Mouse (Mus musculus) neutrophil, adult 5-6 weeks (primary cell): Measurements from ENCODE around the gene Sipa1l3. TPM values are rescaled to one million over a fixed set of nuclear protein-coding genes. Genes with fewer than 3 reads are reported as not detected.

Experiments used
- ATAC-seq: fragments of 151-379, 151-347 bp; 2 replicates; pipeline ENCODE4 v1.8.0; 2017; ENCODE audit warnings: mild to moderate bottlenecking, moderate TSS enrichment; ENCODE audit not compliant: insufficient number of reproducible peaks, poor library complexity, low FRiP score, severe bottlenecking; ENCODE audit errors: extremely low read depth
- total RNA-seq: library from RNA; stranded (forward); fragments of 200-1000 nt; gene quantifications from 2 replicates; pipeline ENCODE4 v1.2.3, GENCODE M21; 2017

Gene Sipa1l3
- total RNA-seq, 1 experiment from 2014 or later, result 10.8 TPM

GRCm38 (mm10) chr7:29512729-29513128 lies 5.7 kb downstream of the Sipa1l3 start:
- no peak for ATAC-seq

DNA sequence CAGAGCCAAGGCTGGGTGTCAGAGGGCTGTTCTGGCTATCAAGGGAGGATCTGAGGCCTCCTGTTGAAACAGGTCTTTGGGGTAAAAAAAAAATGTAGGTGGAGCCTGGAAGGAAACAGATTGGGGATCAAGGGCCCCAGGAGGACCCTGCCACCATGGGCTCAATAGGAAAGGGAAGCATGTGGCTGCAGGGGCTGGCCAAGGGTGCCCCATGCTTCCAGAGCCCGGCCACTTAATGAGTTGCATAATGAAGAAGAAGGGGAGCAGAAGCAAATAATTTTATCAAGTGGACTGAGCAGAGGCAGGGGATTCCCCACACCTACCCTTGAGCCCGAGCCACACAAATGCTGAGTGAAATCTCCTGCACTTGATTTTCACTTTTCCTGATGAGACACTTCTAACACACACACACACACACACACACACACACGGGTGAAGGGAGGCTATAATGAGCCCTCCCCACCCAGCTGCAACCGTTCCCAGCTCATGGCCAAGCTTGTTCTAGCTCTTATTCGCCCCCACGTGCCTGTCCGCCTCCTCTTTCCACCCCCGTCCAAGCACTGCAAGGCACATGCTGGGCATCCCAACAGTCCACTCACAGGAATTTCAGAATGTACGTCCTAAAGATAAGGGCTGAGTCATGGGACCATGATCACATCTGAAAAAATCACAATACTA lies 6.7 kb downstream of the Sipa1l3 start:
- no peak for ATAC-seq

DNA sequence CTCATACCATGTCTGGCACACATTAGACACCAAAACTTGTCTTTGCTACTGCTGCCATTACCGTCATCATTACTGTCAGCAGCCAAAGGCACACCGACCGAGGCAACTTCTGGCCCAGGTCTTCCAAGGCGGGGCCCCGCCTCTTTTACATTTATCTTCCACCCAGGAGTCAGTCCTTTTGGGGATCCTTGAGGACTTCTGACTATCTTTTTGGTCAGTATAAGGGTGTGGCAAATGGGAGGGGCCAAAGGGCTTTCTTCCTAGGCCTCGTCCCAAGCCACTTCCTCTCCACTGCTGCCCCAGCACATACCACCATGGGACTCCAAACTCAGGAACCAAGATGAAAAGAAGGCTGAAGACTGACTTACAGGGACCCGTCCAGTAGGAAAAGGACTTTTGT lies 9.9 kb downstream of the Sipa1l3 start:
- no peak for ATAC-seq

DNA sequence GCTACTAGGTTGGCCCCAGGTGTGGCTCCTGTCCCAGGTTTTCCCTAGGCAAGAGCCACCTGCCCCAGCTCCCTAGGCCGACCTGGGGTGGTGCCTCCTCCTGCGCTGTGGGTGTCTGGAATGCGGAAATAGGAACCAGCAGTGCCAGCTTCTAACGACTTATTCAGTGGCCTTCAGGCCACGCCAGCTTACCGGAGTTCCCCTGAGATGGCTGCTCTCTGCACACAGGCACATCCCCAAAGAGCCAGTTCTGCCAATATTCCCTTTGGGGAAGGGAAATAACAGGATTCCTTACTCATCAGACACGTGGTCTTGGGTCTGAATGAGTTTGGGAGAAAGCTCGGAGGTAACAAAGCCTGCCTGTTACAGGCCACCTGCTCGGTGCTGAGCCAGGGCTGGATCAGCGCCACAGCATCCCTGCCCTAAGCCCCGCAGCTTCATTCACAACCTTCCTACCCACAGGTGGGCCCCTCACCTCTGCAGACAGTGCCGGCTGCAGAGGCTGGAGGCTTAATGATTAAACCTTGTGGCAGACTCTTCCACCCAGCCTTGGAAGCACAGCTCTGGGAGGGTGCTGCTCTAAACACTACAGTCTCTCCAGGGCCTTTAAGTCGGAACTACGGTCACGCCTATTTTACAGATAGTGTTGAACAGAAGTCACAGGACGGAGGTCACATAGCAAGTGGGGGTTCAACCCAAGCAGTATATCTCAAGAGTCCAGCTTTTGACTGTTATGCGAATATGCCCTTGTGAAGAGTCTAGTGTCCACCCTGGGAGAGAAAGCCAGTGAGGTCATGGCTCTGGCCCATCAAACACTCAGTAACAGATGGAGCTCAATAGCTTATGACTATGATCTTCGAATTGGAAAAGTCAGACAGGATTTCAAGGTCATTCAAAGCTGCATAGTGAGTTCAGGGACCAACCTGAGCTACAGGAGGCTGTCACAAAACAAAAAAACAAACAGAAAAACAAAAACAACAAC lies 12.8 kb downstream of the Sipa1l3 start:
- peak; percentile 39; the same call in 1 of the 2 replicates for ATAC-seq

- no peak for ATAC-seq
Measured at GRCm38 (mm10) chr7:29504683-29505290, 13.7 kb downstream of the Sipa1l3 start.

- no peak for ATAC-seq
Measured at GRCm38 (mm10) chr7:29503616-29504015, 14.8 kb downstream of the Sipa1l3 start.

GRCm38 (mm10) chr7:29501214-29501613 lies 17.2 kb downstream of the Sipa1l3 start:
- no peak for ATAC-seq

DNA sequence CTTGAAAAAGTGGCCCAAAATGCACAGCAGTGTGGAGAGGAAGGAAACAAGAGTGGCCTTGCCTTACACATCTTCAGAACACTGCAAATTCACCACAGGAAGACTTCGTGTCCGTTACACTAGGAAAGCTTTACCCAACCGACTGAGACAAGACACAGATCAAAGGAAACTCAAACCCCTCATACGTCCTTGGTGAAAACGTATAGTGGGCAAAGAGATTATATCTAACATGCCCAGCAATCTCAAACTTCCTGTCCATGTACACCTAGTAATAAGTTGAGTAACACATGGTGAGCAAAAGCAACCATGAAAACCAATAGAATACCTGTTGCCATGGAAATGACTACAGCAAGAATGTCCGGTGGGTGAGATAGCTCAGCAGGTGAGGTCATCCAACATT lies 19.4 kb downstream of the Sipa1l3 start:
- ATAC-seq, result no peak

DNA sequence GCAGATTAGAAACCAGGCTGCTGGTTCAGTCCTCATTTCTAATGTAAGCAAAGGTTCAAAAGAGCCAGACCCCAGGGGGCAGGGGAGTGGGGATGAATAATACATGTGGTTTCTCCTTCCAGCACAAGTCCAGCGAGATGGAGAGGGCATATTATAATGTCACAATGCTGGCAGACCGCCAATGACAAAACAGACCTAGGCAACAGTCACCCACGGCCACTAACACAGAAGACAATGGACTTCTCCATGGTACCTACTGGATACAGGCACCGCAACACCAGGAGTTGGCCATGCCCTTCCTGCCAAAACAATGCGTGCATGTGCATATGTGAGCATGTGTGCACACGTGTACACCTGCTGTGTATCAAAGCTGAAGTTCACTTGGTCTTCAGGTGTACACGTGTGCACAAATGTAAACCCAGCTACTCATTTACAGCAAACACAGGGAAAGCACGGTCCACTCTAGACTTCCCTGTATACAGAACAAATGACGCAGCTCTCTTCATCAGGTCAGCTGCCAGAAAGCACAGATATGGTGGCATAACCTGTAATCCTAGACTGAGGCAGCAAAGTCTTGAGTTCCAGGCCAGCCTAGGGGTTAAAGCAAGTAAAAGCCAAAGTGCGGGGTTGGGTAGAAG lies 21.4 kb downstream of the Sipa1l3 start:
- no peak for ATAC-seq

GRCm38 (mm10) chr7:29496332-29496731 lies 22.1 kb downstream of the Sipa1l3 start:
- ATAC-seq, result no peak

GRCm38 (mm10) chr7:29495880-29496279 lies 22.6 kb downstream of the Sipa1l3 start:
- ATAC-seq, result no peak

DNA sequence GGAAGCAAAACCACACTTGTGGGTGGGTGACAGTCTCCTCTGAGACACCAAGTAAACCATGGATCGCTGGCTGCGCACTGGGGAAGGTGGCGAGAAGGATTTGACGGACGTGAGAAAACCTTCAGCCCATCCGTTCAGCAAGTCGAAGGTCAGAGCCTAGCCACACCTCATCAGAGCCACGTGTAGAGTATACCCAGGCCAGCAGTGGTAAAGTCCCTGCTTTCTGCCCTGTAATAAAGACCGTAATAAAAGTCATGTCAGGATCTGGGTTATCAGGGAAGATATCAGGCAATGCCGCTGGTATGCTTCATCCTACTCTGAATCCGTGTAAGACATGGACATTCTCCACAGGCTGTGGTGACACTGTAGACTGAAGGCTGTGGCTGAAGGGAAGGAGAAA lies 23.6 kb downstream of the Sipa1l3 start:
- ATAC-seq, result no peak

DNA sequence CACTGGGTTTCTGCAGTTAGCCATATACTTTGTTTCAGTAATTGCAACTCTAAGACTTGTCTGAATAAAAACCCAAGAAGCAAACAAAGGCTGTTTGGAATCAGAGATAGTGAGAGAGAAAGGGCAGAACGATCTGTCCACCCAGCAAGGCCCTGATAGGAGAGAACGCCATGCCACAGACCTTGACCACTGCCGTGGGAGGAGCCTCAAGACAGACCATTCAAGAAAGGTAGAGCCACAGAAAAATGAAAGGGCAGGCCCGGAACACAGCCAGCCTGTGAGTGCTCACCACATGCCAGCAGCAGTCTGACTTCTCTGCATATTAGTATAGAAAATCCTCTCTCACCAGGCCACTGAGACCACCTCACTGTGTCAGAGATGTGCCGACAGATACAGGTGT lies 24.4 kb downstream of the Sipa1l3 start:
- no peak for ATAC-seq

DNA sequence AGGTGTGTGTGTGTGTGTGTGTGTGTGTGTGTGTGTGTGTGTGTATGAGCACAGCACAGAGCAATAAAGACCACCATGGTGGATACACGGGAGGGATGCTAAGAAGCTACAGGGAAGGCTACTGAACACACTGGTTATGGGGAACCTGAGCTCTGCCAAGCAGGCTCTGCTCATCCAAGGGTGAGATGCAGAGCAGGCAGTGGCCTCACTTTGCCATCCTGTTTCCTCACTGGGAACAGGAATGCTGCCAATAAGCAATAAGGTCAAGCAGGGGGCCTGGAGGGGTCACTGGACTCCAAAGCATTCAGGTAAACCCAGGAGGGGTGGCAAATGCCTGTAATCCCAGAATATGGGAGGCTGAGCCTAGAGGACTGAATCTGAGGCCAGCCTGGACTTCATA lies 25.4 kb downstream of the Sipa1l3 start:
- ATAC-seq, result no peak

GRCm38 (mm10) chr7:29491861-29492260 lies 26.6 kb downstream of the Sipa1l3 start:
- ATAC-seq, result peak; percentile 70

DNA sequence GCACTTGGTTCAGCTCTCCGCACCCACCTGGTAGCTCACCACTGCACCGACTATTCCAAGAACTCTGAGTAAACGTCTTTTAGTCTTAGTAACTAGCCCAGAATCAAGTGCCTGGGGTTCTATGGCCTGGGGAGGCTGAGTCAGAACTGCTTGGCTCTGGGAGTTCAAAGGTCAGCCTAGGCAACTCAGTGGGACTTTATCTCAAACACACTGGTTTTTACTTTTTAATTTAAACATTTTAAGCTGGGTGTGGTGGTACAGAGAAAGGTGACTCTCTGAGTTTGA lies 27.0 kb downstream of the Sipa1l3 start:
- ATAC-seq, result no peak

DNA sequence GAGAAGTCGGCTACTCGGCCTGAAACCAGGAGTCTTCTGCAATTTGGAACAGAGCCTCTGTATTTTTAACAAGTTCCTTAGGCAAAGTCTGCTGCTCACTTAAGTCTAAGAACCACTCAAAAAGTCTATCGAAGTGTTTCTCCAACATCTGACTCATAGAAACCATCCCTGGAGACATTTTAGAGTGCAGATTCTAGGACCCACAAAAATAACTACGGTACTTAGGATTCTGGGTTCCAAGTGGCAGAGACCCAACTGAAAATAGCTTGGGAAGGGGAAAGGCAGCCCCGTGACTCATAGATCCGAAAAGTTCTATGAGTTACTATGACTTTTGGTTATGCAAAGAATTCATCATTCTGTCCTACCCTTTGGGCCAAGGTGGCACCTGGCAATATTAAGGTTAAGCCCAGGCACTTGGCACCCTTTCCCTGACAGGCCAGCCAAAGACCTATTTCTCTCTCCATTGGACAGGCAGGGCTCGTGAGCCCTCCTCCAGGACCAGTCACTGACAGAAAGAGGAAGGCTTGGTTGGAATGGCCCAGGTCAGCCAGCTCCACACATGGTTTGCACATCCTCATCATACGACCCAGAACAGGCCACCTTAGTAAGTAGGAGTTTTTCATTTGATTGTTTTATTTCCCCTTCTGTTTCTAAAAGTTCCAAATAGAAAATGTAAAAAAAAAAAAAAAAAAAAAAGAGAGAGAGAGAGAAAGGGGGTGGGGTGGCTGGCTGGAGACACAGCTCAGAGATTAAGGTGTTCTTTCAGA lies 27.6 kb downstream of the Sipa1l3 start:
- ATAC-seq, result no peak

DNA sequence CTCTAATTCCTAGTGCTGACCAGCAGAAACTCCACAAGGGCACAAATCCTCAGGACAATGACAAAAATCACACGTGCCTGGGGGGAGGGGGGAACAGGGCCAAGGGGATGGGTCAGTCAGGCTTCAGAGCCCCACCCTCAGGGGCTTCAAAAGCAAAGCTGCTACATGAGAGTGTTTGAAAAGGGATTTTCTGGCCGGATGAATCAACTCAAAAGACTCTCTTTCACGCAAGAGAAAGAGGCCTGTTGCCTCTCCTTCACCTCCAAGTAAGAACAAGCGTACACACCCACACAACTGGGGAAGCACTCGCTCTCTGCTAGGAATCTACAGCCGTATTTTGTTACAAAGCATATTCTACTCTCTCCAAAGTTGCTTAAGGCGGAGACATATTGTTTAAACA lies 28.6 kb downstream of the Sipa1l3 start:
- ATAC-seq, result no peak

DNA sequence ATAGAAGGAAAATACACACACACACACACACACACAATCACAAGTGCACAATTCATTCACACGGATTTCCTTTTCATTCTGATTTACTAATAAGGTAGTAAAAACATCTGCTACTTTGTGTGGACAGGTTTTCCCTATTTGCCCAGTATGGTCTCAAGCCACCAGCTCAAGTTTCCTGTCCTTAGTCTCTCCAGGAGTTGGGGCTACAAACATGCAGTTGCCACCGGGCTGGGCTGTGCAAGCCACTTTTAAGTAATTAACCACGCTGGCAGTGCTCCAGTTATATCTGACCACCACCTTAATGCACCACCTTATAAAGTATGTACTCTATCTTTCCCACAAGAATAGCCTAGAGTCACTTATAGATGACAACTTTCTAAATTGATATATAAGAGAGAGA lies 29.1 kb downstream of the Sipa1l3 start:
- no peak for ATAC-seq
